Mouse (Mus musculus): ENCODE results near the gene Zfp385c. TPM values are rescaled to one million over a fixed set of nuclear protein-coding genes. Genes with fewer than 3 reads are reported as not detected.

Gene Zfp385c
- polyA plus RNA-seq, 1 experiment = 0.55 TPM

GRCm38 (mm10) chr11:100646265-100646664 is 46.0 kb downstream of the Zfp385c start:
- TF ChIP-seq POLR2A (IDR thresholded peaks at IDR 0.05; ENCODE audit: control insufficient read depth, extremely low read depth, insufficient read depth, low read length, poor library complexity) = no peak
- peak; percentile 83; the same call in 1 of the 2 replicates for TF ChIP-seq CTCF (IDR thresholded peaks at IDR 0.05; ENCODE audit: borderline replicate concordance, control insufficient read depth, extremely low read depth, insufficient read depth, low read length, poor library complexity)
- DNase-seq = peak; percentile 65
- WGBS = 19% methylated on average over 1 of the region's 1 CpGs
- no peak overlapping the region for H3K4me3 ChIP-seq (ENCODE audit: control insufficient read depth, insufficient read depth, low read length)
- H3K4me1 ChIP-seq (replicated peaks; ENCODE audit: control insufficient read depth, insufficient read depth, low read length) = no peaks in the 10 kb centered on the region
- no peaks in the 10 kb centered on the region for H3K36me3 ChIP-seq (ENCODE audit: control insufficient read depth, insufficient read depth, low read length)
- H3K27ac ChIP-seq (ENCODE audit: control insufficient read depth, insufficient read depth, low read length) = no peak overlapping the region
- no peaks in the 10 kb centered on the region; the same call in 1 of the 2 replicates for H3K27me3 ChIP-seq (ENCODE audit: control insufficient read depth, insufficient read depth, low read length)

- no peaks in the 10 kb centered on the region for H3K36me3 ChIP-seq (ENCODE audit: control insufficient read depth, insufficient read depth, low read length)
- 86% methylated on average over 15 of the region's 15 CpGs for WGBS
- DNase-seq = no peak
These were observed 48.4 kb downstream of the Zfp385c start for GRCm38 (mm10) chr11:100643612-100644575.

GRCm38 (mm10) chr11:100640159-100640906 is 51.9 kb downstream of the Zfp385c start:
- no peak overlapping the region for H3K27ac ChIP-seq (ENCODE audit: control insufficient read depth, insufficient read depth, low read length)
- H3K36me3 ChIP-seq (ENCODE audit: control insufficient read depth, insufficient read depth, low read length) = no peaks in the 10 kb centered on the region
- no peak overlapping the region for H3K4me3 ChIP-seq (ENCODE audit: control insufficient read depth, insufficient read depth, low read length)
- peaks cover 4% of the 10 kb centered on the region; the same call in 1 of the 2 replicates for H3K27me3 ChIP-seq (ENCODE audit: control insufficient read depth, insufficient read depth, low read length)
- peaks cover 5% of the 10 kb centered on the region; the same call in 1 of the 2 replicates for H3K4me1 ChIP-seq (replicated peaks; ENCODE audit: control insufficient read depth, insufficient read depth, low read length)
- TF ChIP-seq POLR2A (IDR thresholded peaks at IDR 0.05; ENCODE audit: control insufficient read depth, extremely low read depth, insufficient read depth, low read length, poor library complexity) = no peak
- TF ChIP-seq CTCF (IDR thresholded peaks at IDR 0.05; ENCODE audit: borderline replicate concordance, control insufficient read depth, extremely low read depth, insufficient read depth, low read length, poor library complexity) = peak; percentile 58; the same call in 1 of the 2 replicates
- WGBS = 12% methylated on average over 52 of the region's 52 CpGs
- DNase-seq = peak; percentile 14

More at GRCm38 (mm10) chr11:100643612-100644575, 48.4 kb downstream of the Zfp385c start:
- TF ChIP-seq POLR2A (IDR thresholded peaks at IDR 0.05; ENCODE audit: control insufficient read depth, extremely low read depth, insufficient read depth, low read length, poor library complexity) (no peak), CTCF (IDR thresholded peaks at IDR 0.05; ENCODE audit: borderline replicate concordance, control insufficient read depth, extremely low read depth, insufficient read depth, low read length, poor library complexity) (no peak)
- Histone ChIP-seq H3K27ac (ENCODE audit: control insufficient read depth, insufficient read depth, low read length) (no peak overlapping the region), H3K4me3 (ENCODE audit: control insufficient read depth, insufficient read depth, low read length) (no peak overlapping the region), H3K4me1 (replicated peaks; ENCODE audit: control insufficient read depth, insufficient read depth, low read length) (peaks cover 5% of the 10 kb centered on the region; the same call in 1 of the 2 replicates), H3K27me3 (ENCODE audit: control insufficient read depth, insufficient read depth, low read length) (peaks cover 4% of the 10 kb centered on the region; the same call in 1 of the 2 replicates)

- TF ChIP-seq CTCF (IDR thresholded peaks at IDR 0.05; ENCODE audit: borderline replicate concordance, control insufficient read depth, extremely low read depth, insufficient read depth, low read length, poor library complexity) = no peak
- TF ChIP-seq POLR2A (IDR thresholded peaks at IDR 0.05; ENCODE audit: control insufficient read depth, extremely low read depth, insufficient read depth, low read length, poor library complexity) = no peak
- Histone ChIP-seq H3K4me3 (ENCODE audit: control insufficient read depth, insufficient read depth, low read length) (no peak overlapping the region), H3K4me1 (replicated peaks; ENCODE audit: control insufficient read depth, insufficient read depth, low read length) (no peaks in the 10 kb centered on the region), H3K27me3 (ENCODE audit: control insufficient read depth, insufficient read depth, low read length) (peaks cover under 1% of the 10 kb centered on the region; the same call in 1 of the 2 replicates), H3K27ac (ENCODE audit: control insufficient read depth, insufficient read depth, low read length) (no peak overlapping the region), H3K36me3 (ENCODE audit: control insufficient read depth, insufficient read depth, low read length) (no peaks in the 10 kb centered on the region)
- no peak for DNase-seq
- 37% methylated on average over 7 of the region's 7 CpGs for WGBS
These were observed 57.7 kb downstream of the Zfp385c start for GRCm38 (mm10) chr11:100634530-100634929.

- DNase-seq = no peak
- Histone ChIP-seq H3K4me1 (replicated peaks; ENCODE audit: control insufficient read depth, insufficient read depth, low read length) (peaks cover 13% of the 10 kb centered on the region), H3K27me3 (ENCODE audit: control insufficient read depth, insufficient read depth, low read length) (no peaks in the 10 kb centered on the region), H3K36me3 (ENCODE audit: control insufficient read depth, insufficient read depth, low read length) (no peaks in the 10 kb centered on the region), H3K27ac (ENCODE audit: control insufficient read depth, insufficient read depth, low read length) (no peak overlapping the region), H3K4me3 (ENCODE audit: control insufficient read depth, insufficient read depth, low read length) (no peak overlapping the region)
- TF ChIP-seq POLR2A (IDR thresholded peaks at IDR 0.05; ENCODE audit: control insufficient read depth, extremely low read depth, insufficient read depth, low read length, poor library complexity) = no peak
- TF ChIP-seq CTCF (IDR thresholded peaks at IDR 0.05; ENCODE audit: borderline replicate concordance, control insufficient read depth, extremely low read depth, insufficient read depth, low read length, poor library complexity) = no peak
- WGBS = 46% methylated on average over 13 of the region's 13 CpGs
These were observed 63.3 kb downstream of the Zfp385c start for GRCm38 (mm10) chr11:100628862-100629352.

GRCm38 (mm10) chr11:100628056-100628455 is 64.2 kb downstream of the Zfp385c start:
- Histone ChIP-seq H3K4me3 (ENCODE audit: control insufficient read depth, insufficient read depth, low read length) (no peak overlapping the region), H3K27ac (ENCODE audit: control insufficient read depth, insufficient read depth, low read length) (no peak overlapping the region), H3K27me3 (ENCODE audit: control insufficient read depth, insufficient read depth, low read length) (no peaks in the 10 kb centered on the region), H3K36me3 (ENCODE audit: control insufficient read depth, insufficient read depth, low read length) (no peaks in the 10 kb centered on the region), H3K4me1 (replicated peaks; ENCODE audit: control insufficient read depth, insufficient read depth, low read length) (peaks cover 16% of the 10 kb centered on the region)
- TF ChIP-seq POLR2A (IDR thresholded peaks at IDR 0.05; ENCODE audit: control insufficient read depth, extremely low read depth, insufficient read depth, low read length, poor library complexity) (no peak), CTCF (IDR thresholded peaks at IDR 0.05; ENCODE audit: borderline replicate concordance, control insufficient read depth, extremely low read depth, insufficient read depth, low read length, poor library complexity) (no peak)
- DNase-seq = no peak
- 90% methylated on average over 5 of the region's 5 CpGs for WGBS
